Mouse (Mus musculus): ENCODE measurements around the gene Luzp1.

Luzp1 gene

DNA sequence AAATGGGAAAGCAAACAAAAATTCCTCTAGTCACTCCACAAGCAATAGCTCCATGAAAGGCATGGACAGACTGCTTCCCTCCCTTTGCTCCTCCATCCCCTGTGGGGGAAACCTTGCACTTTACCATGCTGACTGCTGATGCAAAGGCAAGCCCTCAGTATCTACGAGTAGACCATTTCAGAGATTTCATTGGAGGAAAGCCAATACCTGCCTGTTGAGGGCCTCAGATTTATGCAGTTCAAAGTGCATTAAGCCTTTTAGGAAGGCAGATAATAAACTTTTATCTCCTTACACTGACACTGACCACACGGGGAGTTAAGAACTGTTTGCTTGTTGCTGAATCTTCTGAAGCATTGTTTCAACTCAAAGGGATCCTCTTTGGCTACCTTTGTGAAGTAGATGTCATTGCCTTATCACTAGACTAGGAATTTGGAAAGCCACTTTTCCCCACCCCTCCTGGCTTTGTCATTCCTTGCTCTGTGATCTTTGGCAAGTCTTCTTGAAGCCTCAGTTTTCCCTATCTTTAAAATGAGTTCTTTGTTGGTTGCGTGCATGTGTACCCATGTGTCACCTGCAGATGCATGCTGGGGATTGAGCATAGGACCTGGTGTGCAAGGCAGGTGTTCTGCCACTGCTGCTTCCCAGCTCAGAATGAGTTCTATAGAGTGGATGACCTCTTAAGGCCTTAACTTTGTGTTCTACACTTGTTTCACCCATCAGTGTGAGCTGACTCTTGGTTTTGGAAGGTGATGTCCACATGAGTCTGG lies 76.9 kb downstream of the Luzp1 start:
- no peak for ATAC-seq (ENCODE audit: low TSS enrichment)

DNA sequence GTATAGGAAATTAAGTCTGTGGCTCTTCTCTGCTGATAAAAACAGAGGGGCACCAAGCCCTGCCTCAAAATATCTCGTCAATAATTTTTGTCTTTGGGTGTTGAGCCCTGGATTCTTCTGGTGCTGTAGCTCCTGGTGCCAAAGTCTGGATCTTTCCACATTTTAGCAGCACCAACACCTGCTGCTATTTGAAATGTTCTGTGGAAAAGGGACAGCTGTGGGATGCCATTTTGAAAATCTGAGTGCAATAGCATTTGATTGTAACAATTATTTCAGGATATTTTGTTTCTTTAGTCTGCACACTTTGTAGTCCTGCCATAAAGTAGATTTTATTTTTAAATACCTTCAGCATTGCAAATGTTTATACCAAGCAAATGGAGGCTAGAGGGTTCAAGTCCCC lies 78.2 kb downstream of the Luzp1 start:
- no peak for ATAC-seq (ENCODE audit: low TSS enrichment)

DNA sequence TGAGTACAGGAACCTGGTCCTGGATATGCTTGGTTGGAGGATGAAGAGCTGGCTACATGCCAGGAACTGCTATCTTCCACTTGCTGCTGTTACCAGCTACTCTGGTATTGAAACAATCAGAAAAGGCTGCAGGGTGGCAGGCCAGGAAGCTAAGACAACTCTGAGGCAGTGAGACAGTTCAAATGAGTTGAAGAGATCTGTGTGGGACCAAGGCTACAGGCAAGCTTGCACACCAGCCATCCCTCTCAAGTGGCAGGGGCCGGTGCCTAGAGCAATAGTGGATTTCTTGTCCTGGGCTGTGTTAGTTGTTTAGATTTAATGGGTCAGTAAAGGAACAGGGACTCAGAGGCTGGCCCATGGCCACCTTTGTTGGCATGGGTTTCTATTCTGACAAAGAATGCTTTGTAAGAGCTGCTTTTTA lies 78.8 kb downstream of the Luzp1 start:
- ATAC-seq (ENCODE audit: low TSS enrichment) = no peak

DNA sequence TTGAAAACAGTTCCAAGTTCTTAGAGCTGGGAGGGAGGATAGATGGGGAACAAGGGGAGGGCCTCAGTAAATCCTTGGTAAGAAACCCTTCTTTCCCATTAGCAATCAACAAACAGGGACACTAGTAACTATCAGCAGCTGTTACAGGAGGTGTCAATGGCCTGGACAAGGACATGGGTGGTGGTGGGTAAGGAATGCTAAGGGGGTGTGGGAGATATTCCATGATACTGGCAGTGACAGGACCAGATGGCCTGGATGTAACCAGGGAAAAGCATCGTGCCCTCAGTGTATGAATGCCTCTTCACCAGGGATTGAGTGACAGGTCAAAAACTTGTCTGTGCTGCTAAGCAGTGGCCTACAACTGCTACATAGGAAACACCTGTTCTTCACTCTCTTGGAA lies 83.5 kb downstream of the Luzp1 start:
- no peak for ATAC-seq (ENCODE audit: low TSS enrichment)

DNA sequence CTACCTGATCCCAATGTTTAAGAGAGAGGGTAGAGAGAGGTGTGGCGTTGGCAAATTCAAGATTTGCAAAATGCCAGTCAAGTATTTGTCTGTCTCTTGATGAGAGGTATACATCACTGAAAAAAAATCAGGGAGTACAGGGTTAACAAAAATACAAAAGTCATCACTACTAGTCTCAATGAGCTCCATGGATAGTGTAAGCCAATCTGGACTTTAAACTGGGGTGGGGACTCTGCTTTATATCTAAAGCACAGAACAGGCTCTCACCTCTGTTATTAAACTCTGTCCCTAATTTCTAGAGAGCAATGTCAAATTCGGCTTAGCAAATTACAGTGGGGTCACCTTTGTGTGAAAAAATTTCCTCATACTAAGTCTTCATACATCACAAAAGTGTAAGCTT lies 88.1 kb downstream of the Luzp1 start:
- ATAC-seq (ENCODE audit: low TSS enrichment) = no peak; the same call in 1 of the 2 replicates

DNA sequence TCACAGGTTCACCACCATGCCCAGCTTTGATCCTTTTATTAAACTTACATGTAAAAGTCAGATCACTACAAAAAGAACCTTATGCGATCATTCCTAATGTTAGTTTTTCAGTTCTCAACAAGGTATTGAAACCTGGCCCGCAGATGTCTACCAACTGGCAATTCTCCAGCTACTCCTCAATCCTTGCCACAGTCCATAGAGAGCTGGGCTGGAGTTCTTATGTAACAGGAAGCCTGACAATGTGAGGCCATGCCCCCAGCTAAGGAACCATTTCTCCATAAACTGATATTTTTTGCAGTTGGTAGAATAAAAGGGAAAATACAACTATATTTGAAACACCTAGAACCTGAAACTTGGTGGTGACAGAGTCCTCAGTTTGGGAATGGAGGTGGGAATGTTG lies 90.1 kb downstream of the Luzp1 start:
- no peak for ATAC-seq (ENCODE audit: low TSS enrichment)

DNA sequence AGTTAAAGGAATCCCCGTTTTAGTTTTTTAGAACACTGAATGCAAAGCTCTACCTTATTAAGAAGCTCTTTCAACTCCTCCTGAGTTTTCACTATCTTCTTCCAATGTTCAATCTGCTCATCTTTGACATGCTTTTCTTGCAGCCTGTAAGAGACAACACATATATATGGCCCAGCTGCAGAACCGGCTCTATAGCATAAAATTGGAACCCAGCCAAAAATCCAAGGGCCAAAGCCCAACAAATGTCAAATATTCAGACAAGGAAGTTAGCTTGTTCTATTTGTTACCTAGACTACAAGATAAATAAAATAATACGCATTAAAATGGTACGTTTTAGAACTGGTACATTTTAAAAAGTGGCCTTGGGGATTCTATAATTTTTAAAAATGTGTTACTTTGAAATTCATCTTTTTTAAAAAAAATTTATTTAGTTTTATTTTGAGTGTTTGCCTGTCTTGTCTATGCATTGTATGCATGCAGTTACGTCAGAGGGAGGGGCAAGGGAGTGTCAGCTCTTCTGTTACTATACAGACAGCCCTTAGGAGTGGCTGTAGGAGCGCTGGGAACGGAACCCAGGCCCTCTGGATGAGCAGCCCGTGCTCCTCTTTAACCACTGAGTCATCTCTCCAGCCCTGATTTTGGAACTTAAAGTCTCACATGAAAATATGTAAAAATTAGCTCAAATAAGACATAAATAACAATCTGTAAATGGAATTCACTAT lies 90.9 kb downstream of the Luzp1 start:
- no peak for ATAC-seq (ENCODE audit: low TSS enrichment)

DNA sequence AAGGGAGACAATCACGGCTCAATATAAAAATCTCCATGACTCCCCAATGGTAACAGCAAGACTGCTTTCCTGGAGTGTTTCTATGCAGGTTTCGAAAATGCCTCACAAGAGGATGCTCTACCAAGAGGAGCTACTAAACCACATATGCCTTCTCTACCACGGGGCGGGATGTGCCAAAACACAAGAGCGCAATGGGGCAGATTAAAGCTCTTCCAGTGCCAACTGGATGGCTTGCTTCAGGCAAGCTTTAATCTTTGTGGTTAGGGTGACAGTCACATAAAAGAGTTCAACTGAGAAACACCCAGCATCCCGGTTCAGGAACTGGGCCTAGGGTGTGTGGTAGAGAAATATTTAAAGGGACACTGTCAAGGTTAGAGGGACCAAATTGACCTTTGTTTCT lies 93.2 kb downstream of the Luzp1 start:
- no peak; the same call in 1 of the 2 replicates for ATAC-seq (ENCODE audit: low TSS enrichment)

DNA sequence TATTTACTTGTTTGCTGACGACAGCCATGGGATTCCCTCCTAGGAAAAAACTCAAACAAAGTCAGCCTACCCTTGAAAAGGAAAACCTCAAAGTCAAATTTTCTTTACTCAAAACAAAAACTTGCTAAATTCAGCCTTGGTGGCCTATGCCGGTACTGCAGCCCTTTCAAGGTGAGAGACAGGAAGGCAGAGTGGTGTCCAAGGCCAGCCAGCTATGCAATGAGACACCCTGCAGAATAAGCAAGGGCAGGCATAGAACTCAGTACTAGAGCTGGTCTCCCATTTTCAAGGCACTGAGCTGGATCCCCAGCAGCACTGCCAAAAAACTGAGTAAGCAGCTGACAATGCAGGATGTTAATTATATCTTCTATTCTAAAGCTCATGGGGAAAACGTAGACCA lies 99.1 kb downstream of the Luzp1 start:
- ATAC-seq (ENCODE audit: low TSS enrichment) = no peak

DNA sequence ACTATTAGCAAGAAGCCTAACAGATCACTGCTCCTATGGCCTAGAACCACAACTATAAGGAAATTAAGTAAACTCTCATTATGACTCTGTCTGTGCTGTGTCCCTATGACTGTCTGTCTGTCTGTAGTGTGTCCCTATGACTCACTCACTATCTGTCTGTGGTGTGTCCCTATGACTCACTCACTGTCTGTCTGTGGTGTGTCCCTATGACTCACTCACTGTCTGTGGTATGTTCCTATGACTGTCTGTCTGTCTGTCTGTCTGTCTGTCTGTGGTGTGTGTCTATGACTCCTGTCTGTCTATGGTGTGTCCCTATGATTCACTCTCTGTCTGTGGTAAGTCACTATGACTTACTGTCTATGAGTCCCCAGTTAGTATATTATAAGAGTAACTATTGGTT lies 100.4 kb downstream of the Luzp1 start:
- ATAC-seq (ENCODE audit: low TSS enrichment) = peak; percentile 47; the same call in 1 of the 2 replicates

DNA sequence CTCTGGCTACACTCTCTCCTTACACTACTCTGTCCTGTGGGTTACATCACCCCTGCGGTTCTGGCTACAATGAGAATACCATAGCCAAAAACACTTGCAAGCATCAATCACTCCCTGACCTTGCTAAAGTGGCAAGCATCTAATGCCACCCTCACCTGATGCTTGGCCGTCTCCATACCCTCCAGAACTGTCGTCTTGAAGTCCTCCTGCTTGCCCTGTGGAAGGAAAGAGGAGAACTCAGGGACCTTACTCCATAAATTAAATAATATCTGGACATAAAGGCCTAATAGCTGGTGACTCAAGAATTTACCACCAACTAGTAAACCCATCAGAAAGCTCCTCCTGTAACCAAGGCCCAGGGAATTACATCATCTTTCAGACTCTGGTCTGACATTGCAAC lies 112.3 kb downstream of the Luzp1 start:
- no peak for ATAC-seq (ENCODE audit: low TSS enrichment)

DNA sequence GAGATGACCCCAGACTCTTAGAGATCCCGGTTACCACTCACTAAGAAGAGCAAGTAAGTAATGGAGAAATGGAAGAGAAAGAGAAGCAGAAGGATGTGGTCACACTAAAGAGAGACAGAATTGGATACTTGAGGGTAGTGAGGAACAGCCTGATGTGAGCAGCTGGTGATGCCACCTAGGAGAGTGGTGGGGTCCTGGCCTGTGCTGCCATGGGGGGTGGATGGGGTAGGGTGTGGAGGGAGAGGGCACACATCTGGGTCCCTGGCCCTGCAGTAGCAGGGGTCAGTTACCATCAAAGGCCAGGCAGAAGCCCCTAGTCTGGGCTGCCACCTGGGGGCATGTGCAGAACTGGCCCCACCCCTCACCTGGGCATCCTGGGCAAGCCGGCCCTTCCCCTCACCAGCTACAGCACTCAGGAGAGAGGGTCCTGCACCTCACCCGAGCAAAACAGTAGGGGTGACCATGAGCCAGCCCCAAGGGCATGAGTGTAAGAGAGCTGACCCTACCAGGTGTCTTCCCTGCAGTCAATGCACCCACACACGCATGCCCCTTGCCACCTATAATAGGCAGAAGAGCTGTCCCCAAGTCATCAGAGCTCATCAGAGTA lies 117.8 kb downstream of the Luzp1 start:
- ATAC-seq (ENCODE audit: low TSS enrichment) = no peak

DNA sequence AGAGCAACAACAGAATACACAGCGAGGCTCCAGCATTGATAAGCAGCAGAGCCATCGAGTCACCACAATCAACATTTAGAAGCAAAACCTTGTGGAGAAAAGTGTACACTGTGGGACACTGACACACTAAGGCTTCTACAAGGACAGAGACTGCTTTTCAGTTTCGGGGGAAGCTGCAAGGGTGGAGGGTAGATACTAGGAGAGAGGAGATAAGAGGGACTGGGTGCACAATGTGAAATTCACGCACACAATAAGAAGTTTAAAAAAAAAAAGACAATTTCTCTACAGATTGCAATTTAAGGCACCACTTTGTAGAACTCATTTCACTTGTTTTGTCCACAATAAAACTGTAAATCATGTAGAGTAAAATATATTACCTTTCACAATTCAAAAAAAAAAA lies 118.4 kb downstream of the Luzp1 start:
- ATAC-seq (ENCODE audit: low TSS enrichment) = no peak

DNA sequence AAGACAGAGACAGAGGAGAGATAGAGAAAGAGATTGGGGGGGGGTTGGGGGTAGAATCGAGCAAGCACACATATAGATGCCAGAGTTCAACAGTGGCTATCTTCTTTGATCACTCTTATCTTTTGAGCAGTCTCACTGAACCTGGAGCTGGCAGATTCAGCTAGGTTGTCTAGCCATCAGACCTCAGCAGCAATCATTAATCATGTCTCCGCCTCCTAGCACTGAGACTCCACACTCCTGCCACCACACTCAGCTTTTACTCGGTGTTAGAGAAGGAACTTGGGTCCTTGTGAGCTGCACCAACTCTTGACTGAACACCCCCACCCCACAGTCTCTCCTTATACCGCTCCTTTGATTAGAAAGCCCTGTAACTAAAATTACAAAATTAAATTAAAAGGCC lies 122.5 kb downstream of the Luzp1 start:
- no peak for ATAC-seq (ENCODE audit: low TSS enrichment)

DNA sequence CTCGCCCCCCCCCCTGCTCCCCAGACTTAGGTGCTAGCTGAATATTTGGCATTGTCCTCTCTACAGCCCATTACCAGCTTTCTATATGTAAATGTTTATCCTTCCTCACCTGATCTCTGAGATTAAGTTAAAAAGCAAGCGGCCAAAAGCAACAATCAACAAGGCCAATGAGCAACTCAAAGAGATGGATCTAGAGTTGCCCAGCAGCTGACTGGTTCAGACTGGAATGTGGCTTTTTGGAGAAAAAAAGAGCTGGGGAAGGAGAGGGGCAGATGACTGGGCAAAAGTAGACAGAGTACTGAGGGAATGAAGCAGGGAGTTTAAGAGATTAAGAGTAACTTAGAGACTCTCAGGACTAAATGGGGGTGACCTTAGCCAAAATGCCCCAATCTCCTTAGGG lies 124.4 kb downstream of the Luzp1 start:
- no peak for ATAC-seq (ENCODE audit: low TSS enrichment)

DNA sequence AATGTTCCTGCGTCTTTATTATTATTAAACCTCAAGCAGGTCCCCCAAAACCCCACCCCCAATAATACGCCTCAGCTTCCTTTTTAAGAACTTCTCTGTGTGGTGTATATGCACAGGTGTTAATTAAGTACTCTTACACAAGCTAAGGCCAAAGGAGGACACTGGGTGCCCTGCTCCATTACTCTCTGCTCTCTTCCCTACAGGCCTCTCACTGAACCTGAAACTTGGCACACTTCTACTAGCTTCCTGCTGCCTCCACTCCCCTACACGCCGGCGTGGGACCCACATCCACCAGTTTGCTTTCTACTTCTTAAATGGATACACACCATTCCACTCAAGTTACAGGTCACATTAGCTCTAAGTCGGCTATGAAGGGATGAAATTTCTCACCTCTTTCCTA lies 125.7 kb downstream of the Luzp1 start:
- ATAC-seq (ENCODE audit: low TSS enrichment) = no peak

DNA sequence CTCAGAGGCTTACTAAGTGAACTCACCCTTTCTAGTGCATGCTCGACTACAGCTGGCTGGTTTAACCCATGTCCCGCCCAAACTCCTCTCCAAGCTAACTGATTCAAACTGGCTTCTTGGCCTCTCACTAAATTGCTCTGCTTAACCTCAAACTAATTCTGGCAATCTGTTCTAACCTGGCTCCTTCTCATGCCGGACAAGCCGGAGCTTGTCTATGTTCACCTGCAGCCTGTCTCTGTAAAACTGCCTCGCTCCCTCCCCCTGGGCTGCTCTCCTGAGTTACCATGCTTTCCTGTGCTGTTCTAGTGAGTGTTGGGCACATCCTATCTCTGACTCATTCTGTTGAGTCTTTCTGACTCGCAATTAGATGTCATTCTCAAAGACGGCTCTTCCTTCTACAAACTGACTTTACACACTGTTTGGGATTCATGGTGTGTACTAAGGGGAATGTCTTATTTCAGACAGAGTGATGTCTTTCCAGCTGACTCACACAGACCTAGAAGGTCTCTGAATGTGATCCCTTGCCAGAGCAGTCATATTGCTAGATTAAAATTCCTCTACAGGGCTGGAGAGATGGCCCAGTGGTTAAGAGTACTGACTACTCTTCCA lies 128.8 kb downstream of the Luzp1 start:
- ATAC-seq (ENCODE audit: low TSS enrichment) = no peak

DNA sequence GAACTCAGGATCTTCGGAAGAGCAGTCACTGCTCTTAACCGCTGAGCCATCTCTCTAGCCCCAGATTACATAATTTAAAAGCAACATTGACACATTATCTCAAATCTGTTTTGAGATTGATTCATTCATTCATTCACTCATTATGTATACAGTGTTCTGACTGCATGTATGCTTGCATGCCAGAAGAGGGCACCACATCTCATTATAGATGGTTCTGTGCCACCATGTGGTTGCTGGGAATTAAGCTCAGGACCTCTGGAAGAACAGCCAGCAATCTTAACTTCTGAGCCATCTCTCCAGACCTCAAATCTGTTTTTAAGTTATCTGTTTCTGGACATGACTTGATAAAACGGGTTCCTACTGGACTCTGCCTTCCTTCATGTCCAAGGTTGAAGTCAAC lies 130.3 kb downstream of the Luzp1 start:
- ATAC-seq (ENCODE audit: low TSS enrichment) = no peak

DNA sequence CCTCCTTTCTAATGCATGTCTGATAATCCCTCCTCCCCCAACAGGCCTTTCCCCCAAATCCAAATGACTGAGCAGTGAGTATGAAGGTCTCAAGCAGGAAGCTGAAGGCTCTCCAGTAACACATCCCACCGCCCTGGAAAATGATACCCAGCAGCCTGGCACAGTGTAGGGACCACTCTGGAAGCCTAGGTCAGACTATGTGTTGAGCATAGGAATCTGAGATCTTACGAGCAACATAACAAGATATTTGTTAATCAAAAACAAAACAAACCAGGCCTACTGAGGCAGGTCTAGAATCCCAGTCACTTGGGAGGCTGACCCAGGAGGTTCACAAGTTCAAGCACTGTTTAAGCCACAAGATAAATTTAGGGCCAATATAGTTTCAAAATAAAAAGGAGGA lies 131.0 kb downstream of the Luzp1 start:
- ATAC-seq (ENCODE audit: low TSS enrichment) = no peak

DNA sequence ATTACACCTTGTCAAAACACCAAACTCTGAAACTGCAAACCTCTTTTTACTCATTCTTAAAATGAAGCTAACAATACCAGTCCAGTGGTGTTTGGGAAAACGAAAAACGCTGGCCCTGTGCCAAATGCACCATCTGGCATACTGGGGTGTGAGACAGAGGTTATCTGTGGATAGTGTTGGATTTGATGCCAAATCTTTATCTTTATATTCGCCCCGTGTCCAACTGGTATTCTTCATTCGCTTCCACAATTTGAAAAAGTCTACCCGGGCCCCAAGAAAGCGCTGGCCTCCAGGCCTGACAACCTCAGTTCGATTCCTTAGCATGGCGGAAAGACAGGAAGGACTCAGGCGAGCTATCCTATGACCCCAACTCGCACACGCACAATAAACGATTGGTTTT lies 131.9 kb downstream of the Luzp1 start:
- no peak for ATAC-seq (ENCODE audit: low TSS enrichment)

DNA sequence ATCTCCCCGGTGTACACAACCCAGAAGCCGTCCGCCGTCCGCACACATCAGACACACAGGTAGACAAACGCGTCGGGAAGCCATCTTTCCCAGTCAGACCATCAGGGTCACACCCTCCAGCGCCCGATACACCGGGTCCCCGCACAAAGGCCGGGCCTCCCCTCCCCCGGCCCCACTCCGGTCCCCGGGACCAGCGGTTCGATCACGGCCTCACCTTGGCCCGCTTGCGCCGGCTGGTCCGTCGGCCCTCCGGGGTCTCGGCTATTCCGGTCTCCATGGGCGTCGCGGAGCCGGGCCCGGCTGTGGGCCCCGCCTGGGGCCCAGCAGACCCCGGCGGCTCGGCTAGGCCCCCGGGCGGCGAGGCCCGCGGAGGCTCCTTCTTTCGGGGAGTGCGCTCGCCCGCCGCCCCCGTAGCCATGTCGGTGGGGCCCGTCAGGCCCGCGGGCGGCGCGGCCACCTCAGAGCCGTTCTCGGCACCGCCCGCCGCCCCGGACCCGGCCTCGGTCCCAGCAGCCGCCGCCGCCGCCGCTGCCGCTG lies 132.5 kb downstream of the Luzp1 start:
- peak; percentile 38 for ATAC-seq (ENCODE audit: low TSS enrichment)

DNA sequence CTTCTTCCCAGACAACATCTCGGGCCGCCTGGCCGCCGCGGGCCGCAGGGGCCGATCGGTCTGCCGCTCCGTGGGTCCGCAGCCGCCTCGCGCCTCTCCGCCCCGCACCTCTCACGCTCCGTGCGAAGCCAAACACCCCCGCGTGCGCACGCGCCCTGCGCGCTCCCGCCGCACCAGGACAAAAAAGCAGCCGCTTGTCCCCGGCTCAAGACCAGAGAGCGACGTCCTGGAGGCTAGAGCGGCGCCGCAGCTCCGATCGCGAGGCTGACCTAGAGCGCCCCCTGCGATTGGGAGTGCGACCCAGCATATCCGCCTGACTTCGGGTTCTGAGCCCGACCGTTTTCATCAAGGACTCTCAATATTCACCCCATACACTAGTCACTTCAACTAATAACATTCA lies 133.0 kb downstream of the Luzp1 start, which contains the start of gene Kdm1a:
Gene Kdm1a (minus strand): TSS at position 156 of the 400 bp plus-strand sequence.
- peak; percentile 92 for ATAC-seq (ENCODE audit: low TSS enrichment)

Measured in frontal cortex, adult (tissue).